Mouse (Mus musculus) neutrophil, adult 59 days (primary cell): ENCODE results near the gene Grhl1. TPM values are rescaled to one million over a fixed set of nuclear protein-coding genes. Genes with fewer than 3 reads are reported as not detected.

Experiments used
- total RNA-seq, 2 experiments: library from RNA; stranded (reverse); gene quantifications; 1 replicate in 1 of 2; 2 replicates in 1 of 2; pipeline ENCODE4 v1.2.4; 2023

The Grhl1 gene
- total RNA-seq, result 1 to 10 TPM; 1.3 to 1.4 TPM

DNA sequence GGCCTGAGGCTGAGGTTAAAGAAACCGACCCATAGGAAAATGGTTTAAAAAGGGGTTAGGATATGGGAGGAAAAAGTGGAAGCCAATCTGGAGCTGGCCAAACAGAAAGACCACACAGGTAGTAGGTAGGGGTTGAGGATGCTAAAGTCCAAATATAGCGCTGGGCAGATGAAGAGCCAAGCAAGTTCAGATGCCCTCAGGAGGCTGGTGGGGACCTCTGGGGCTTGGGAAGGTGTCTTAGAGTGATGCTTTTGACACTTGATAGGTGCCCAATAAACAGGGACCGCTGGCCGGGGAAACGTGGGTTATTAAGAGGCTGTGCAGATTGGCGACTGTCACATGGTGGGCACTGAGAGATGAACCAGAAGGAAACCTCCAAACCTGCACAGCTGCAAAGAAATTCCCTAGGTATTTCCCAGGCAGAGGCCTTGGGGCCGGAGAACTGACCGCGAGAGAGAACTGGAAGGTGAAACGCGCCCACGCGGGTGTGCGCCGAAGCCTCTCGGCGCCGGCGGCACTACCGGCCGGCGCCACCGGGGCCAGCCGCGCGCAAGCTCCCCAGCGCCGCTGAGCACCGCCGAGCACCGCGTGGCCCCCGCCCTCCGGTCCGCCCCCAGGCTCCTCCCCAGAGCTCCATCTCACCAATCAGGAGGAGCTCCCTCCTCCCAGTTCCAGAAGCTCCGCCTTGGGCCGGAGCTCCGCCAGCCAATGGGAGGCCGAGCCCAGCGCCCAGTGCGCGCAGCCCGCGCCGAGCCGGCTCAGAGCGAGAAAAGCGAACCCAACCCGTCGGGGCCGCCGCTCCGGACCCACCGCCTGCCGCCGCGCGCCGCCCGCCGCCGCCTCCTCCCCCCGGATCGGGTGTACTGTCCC is at the start of gene Grhl1:
Grhl1 (plus strand) TSS at position 761 of the 870 bp plus-strand sequence.

DNA sequence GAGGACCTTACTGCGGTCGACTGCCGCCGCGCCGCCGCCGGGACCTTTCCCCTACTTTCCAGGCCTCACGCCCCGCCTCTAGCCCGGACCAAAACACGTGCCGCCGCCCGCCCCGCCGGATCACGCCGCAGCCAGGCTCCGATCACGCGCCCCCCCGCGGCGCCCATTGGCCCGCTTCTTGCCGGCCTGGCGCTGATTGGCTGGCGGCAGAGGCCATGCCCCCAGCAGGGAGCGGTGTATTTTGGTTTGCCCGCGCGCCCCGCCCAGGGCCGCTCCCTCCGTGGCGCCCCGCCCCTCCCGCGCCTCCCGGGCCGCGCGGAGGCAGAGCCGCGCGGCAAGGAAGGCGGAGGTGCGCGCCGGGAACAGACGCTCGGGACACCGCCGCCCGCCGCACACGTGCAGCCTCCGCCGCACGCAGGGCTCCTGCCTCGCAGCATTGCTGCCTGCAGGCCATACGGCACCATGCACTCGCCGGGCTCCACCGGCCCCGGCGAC is 79.0 kb downstream of the Grhl1 start, which contains the start of gene Klf11:
Klf11 (plus strand) TSS at position 212 of the 495 bp plus-strand sequence.

Other genes starting within 250 kb of the Grhl1 start
- 10 to 100 TPM; 21.2 to 23.8 TPM for gene Taf1b, start 73.9 kb upstream of the Grhl1 start, total RNA-seq
- 10 to 100 TPM; 30.7 to 39.2 TPM for gene Klf11, start 79.0 kb downstream of the Grhl1 start, total RNA-seq
- not detected for gene Cys1, start 109.5 kb downstream of the Grhl1 start, total RNA-seq
- 100 to 1,000 TPM in 1 of 2 experiments, 10 to 100 TPM in 1; 97.5 to 118 TPM for gene Rrm2, start 136.0 kb downstream of the Grhl1 start, total RNA-seq